8 mouse cellular contexts compared by ENCODE assay signal in genomic region chr7:137313904-137314691, GRCm38 (mm10). TPM values are rescaled to one million over a fixed set of nuclear protein-coding genes. Genes with fewer than 3 reads are reported as not detected.
DNase-seq lines count a peak whose midpoint lies in the region; ATAC-seq and TF ChIP-seq lines count a peak whose summit lies in the region.

Gene Ebf3 (minus strand): TSS chr7:137314445.

- peak within 1 kb of the TSS; percentile 26; the same call in 1 of the 2 replicates for H3K9ac ChIP-seq in ES-Bruce4 (ENCODE audit: low read depth, poor library complexity, severe bottlenecking)
- peak within 1 kb of the TSS; percentile 96 for H3K9ac ChIP-seq in hindbrain, embryonic 14.5 days
- peak within 1 kb of the TSS; percentile 48; the same call in 1 of the 2 replicates for H3K9ac ChIP-seq in liver, embryonic 11.5 days (ENCODE audit: low read depth, low read length)

- ATAC-seq in hindbrain, embryonic 14.5 days (ENCODE audit: low FRiP score): peak; percentile 87
- ATAC-seq in liver, embryonic 11.5 days (replicated peaks; ENCODE audit: low FRiP score): peak; percentile 78

- H3K27ac ChIP-seq in ES-Bruce4 (ENCODE audit: insufficient read depth, low read length): no peak within 1 kb of the TSS
- H3K27ac ChIP-seq in hindbrain, embryonic 14.5 days: peak within 1 kb of the TSS; percentile 98
- no peak within 1 kb of the TSS for H3K27ac ChIP-seq in liver, embryonic 11.5 days (ENCODE audit: low read depth, low read length)

- WGBS in hindbrain, embryonic 14.5 days: under 1% methylated on average over 102 of the region's 127 CpGs
- under 1% methylated on average over 103 of the region's 127 CpGs for WGBS in liver, embryonic 11.5 days

- H3K4me3 ChIP-seq in ES-Bruce4 (ENCODE audit: low read depth, low read length): peak within 1 kb of the TSS; percentile 63
- peak within 1 kb of the TSS; percentile 61 for H3K4me3 ChIP-seq in hindbrain, embryonic 14.5 days (replicated peaks; ENCODE audit: low read length)
- peak within 1 kb of the TSS; percentile 57 for H3K4me3 ChIP-seq in liver, embryonic 11.5 days (ENCODE audit: low read depth, low read length)

- TF ChIP-seq EP300 in ES-Bruce4 (IDR thresholded peaks at IDR 0.05; ENCODE audit: insufficient read depth, low read depth, low read length): no peak

- TF ChIP-seq CTCF in ES-Bruce4 (IDR thresholded peaks at IDR 0.05; ENCODE audit: low read depth, low read length): no peak

- H3K4me1 ChIP-seq in ES-Bruce4 (ENCODE audit: control insufficient read depth, insufficient read depth, low read length): no peaks in the 10 kb centered on the region
- peaks cover 46% of the 10 kb centered on the region for H3K4me1 ChIP-seq in hindbrain, embryonic 14.5 days (replicated peaks; ENCODE audit: control insufficient read depth, insufficient read depth, low read length)
- peaks cover 18% of the 10 kb centered on the region for H3K4me1 ChIP-seq in liver, embryonic 11.5 days (replicated peaks; ENCODE audit: control insufficient read depth, insufficient read depth, low read length)

- peak; percentile 92 for DNase-seq in adrenal gland, postnatal 10 days
- peak; percentile 93 for DNase-seq in gastrocnemius, adult 18-20 months (ENCODE audit: low spot score)
- DNase-seq in hindbrain, embryonic 14.5 days (ENCODE audit: low spot score): peak; percentile 91
- DNase-seq in liver, embryonic 11.5 days (ENCODE audit: low spot score): peak; percentile 85
- peak; percentile 30 for DNase-seq in naive thymus-derived CD4-positive, alpha-beta T cell, adult 2 months (ENCODE audit: low read depth)
- peak; percentile 86 for DNase-seq in thymus, postnatal 14 days
- DNase-seq in left cerebral cortex, adult 11 months (ENCODE audit: low spot score): no peak

- H3K4me2 ChIP-seq in hindbrain, embryonic 14.5 days (replicated peaks): peak within 1 kb of the TSS; percentile 64
- H3K4me2 ChIP-seq in liver, embryonic 11.5 days: peak within 1 kb of the TSS; percentile 88

- H3K36me3 ChIP-seq in ES-Bruce4 (ENCODE audit: control insufficient read depth, insufficient read depth, low read length, poor library complexity, severe bottlenecking): no peaks in the 10 kb centered on the region
- peaks cover 4% of the 10 kb centered on the region for H3K36me3 ChIP-seq in hindbrain, embryonic 14.5 days (replicated peaks; ENCODE audit: control insufficient read depth, insufficient read depth)
- no peaks in the 10 kb centered on the region for H3K36me3 ChIP-seq in liver, embryonic 11.5 days (ENCODE audit: control insufficient read depth, insufficient read depth, low read length)

- TF ChIP-seq POLR2A in ES-Bruce4 (IDR thresholded peaks at IDR 0.05; ENCODE audit: insufficient read depth, low read length): no peak

- H3K9me3 ChIP-seq in ES-Bruce4 (replicated peaks; ENCODE audit: control insufficient read depth, insufficient read depth, low read length, poor library complexity, severe bottlenecking): no peaks in the 10 kb centered on the region
- H3K9me3 ChIP-seq in hindbrain, embryonic 14.5 days (ENCODE audit: control insufficient read depth, low read length): no peaks in the 10 kb centered on the region
- no peaks in the 10 kb centered on the region for H3K9me3 ChIP-seq in liver, embryonic 11.5 days (ENCODE audit: control insufficient read depth, low read length)

- peaks cover 68% of the 10 kb centered on the region for H3K27me3 ChIP-seq in ES-Bruce4 (ENCODE audit: control insufficient read depth, insufficient read depth, low read length, poor library complexity, severe bottlenecking)
- H3K27me3 ChIP-seq in hindbrain, embryonic 14.5 days (ENCODE audit: control insufficient read depth, insufficient read depth, low read length): peaks cover 23% of the 10 kb centered on the region
- H3K27me3 ChIP-seq in liver, embryonic 11.5 days (replicated peaks; ENCODE audit: control insufficient read depth, insufficient read depth, low read length): peaks cover 98% of the 10 kb centered on the region

RNA-seq across cellular contexts. Expression of gene Ebf3, which starts in this region (rescaled TPM):
- polyA plus RNA-seq in ES-Bruce4 (2011; ENCODE audit: insufficient read depth, insufficient read length, low read depth, missing spikeins): 0.26 TPM in 1 of 2 replicates, not detected in the other
- total RNA-seq in adrenal gland, postnatal 10 days (2021): 10 to 100 TPM; 11.7 to 22.6 TPM
- total RNA-seq in gastrocnemius, adult 18-20 months (2021): 1 to 10 TPM; 6.2 to 7.2 TPM
- 26.9 and 32.8 TPM in 2 replicates for polyA plus RNA-seq in hindbrain, embryonic 14.5 days (2014; fragmentation: Nextera tagmentation; extraction: Ambion mirVana)
- polyA plus RNA-seq in liver, embryonic 11.5 days (2014; fragmentation: Nextera tagmentation; extraction: Ambion mirVana): 0.55 and 0.83 TPM in 2 replicates

Comparison
In these comparisons a context has a peak if more than half of its experiments do, and no peak if none do; other contexts are left out.
1. RNA of gene Ebf3 (polyA plus RNA-seq): 26.9 to 32.8 TPM in hindbrain, embryonic 14.5 days; 0.55 to 0.83 TPM in liver, embryonic 11.5 days and 0.26 TPM in ES-Bruce4; every median in the first group is over 10 times any median in the second.
2. Peak in DNase-seq, ATAC-seq, H3K4me3 ChIP-seq, H3K9ac ChIP-seq and H3K4me2 ChIP-seq in liver, embryonic 11.5 days; RNA of the gene not detected or under 1 TPM.
3. H3K9ac ChIP-seq: peak in every context shown above with its lines; median percentile 96 in hindbrain, embryonic 14.5 days; 48 in liver, embryonic 11.5 days; 26 in ES-Bruce4.
4. Peak in every context shown above with its lines, with median percentiles within 50 percentile points of each other: H3K4me3 ChIP-seq.